Mouse (Mus musculus) forebrain, postnatal 0 days (tissue): ENCODE measurements around the gene Ubtf. TPM values are rescaled to one million over a fixed set of nuclear protein-coding genes. Genes with fewer than 3 reads are reported as not detected.

Source experiments
- ATAC-seq: fragments of 200-750 bp; cut with Nextera tagmentation; 2 replicates; pipeline ENCODE4 v1.8.0; 2017; ENCODE audit warnings: mild to moderate bottlenecking, moderate library complexity
- DNase-seq: peaks from one replicate; pipeline ENCODE4 v3.0.0-alpha.2; 2015
- H3K27ac ChIP-seq: fragments of 300-500 bp; sonication (generic); 2 replicates; pipeline ENCODE4 v1.5.1; 2014; ENCODE audit warnings: low read depth, mild to moderate bottlenecking, antibody characterized with exemption, low read length, moderate library complexity, mixed read lengths
- H3K27me3 ChIP-seq: fragments of 300-500 bp; sonication (generic); 2 replicates; pipeline ENCODE4 v1.6.1; 2014; ENCODE audit warnings: mild to moderate bottlenecking, low read length, mixed read lengths; ENCODE audit not compliant: insufficient read depth
- H3K36me3 ChIP-seq: fragments of 300-500 bp; sonication (generic); 2 replicates; pipeline ENCODE4 v1.6.1; 2014; ENCODE audit warnings: mild to moderate bottlenecking, moderate library complexity; ENCODE audit not compliant: insufficient read depth
- H3K4me1 ChIP-seq: fragments of 300-500 bp; sonication (generic); 2 replicates; pipeline ENCODE4 v1.6.1; 2014; ENCODE audit warnings: antibody characterized with exemption; ENCODE audit not compliant: insufficient read depth
- H3K4me2 ChIP-seq: fragments of 300-500 bp; sonication (generic); 2 replicates; pipeline ENCODE4 v1.6.1; 2014; ENCODE audit warnings: low read depth, mild to moderate bottlenecking, moderate library complexity
- H3K4me3 ChIP-seq: fragments of 300-500 bp; sonication (generic); 2 replicates; pipeline ENCODE4 v1.5.1; 2014; ENCODE audit warnings: low read depth, low read length, mixed read lengths
- H3K9ac ChIP-seq: fragments of 300-500 bp; sonication (generic); 2 replicates; pipeline ENCODE4 v1.6.1; 2014; ENCODE audit warnings: mild to moderate bottlenecking
- H3K9me3 ChIP-seq: fragments of 300-500 bp; sonication (generic); 2 replicates; pipeline ENCODE4 v1.6.1; 2016; ENCODE audit warnings: low read length
- CTCF ChIP-seq: sonication (generic); IDR thresholded peaks from 2 replicates; pipeline ENCODE4 v1.5.1; 2016; ENCODE audit warnings: antibody characterized with exemption, control low read depth, low read depth
- WGBS: fragments of 180-500 bp; shearing (Covaris S2); extraction: QIAGEN DNeasy Blood & Tissue Kit; methylation state at CpG from one replicate; pipeline ENCODE4 v1.1.7; 2014; 5-methylcytosine and 5-hydroxymethylcytosine counted together
- polyA plus RNA-seq: library from polyadenylated mRNA; unstranded; fragments of >200 nt; fragmentation: Nextera tagmentation; extraction: Ambion mirVana; gene quantifications from 2 replicates; pipeline ENCODE4 v1.2.1, GENCODE M21; 2015
- total RNA-seq: library from RNA; depleted of rRNA; stranded (reverse); fragments of >200 nt; gene quantifications from 2 replicates; pipeline ENCODE4 v1.2.3, GENCODE M21; 2014

Ubtf gene
- total and polyA plus RNA-seq, 2 experiments from 2014 or later = 78.7 to 94.3 TPM

DNA sequence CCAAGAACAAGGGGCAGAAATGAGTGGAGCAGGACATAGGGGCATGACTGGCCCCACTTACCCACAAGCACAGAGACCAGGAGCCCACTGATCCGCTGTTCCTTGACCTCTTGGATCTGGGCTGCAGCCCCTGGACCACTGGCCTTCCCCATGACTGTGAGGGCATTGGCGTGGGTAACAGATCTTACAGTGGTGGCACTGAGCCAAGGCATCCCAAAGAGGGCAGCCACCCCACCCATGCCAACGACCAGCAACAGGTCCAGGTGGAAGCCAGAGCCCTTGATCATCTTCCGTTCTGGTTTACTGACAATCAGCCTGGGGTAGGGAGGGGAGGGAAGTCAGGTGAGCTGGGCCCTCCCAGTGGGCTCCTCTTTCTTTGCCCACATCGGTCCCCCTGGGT lies 32.8 kb upstream of the Ubtf start:
- no peak overlapping the region for H3K4me2 ChIP-seq
- no peak overlapping the region for H3K4me3 ChIP-seq
- no peaks in the 10 kb centered on the region for H3K36me3 ChIP-seq
- no peaks in the 10 kb centered on the region for H3K4me1 ChIP-seq
- no peak overlapping the region for H3K27ac ChIP-seq
- DNase-seq = no peak
- no peak for ATAC-seq
- WGBS = 55% methylated on average over 5 of the region's 5 CpGs
- H3K27me3 ChIP-seq = 0 out of 2 replicates have a peak, but pooled peaks cover 4% of the 10 kb centered on the region
- H3K9ac ChIP-seq = no peak overlapping the region
- TF ChIP-seq CTCF = no peak
- H3K9me3 ChIP-seq = no peaks in the 10 kb centered on the region

DNA sequence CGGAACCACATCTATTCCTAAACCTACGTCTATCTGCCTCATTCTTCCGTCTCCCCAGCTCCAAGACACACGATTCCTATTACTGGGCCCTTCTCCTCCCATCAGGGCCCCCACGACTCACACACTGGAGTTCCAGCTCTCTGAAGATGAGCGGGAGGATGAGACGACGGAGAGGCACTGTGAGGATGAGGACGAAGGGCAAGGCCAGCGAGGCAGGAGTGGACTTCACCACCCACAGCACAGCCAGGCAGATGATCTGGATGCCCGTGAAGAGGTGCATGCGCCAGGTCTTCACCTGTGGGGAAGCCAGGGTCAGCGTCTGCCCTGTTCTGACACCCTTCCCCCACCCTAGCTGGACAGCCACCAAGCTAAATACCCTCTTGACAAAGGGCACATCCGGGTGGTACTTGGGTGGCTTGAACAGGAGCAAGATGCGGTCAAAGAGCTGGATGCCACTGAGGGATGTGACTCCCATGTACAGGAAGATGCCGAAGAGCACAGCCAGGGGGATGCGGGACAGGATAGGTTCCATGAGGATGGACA lies 31.5 kb upstream of the Ubtf start:
- ATAC-seq (no peak), DNase-seq (no peak)
- Histone ChIP-seq H3K4me1 (no peaks in the 10 kb centered on the region), H3K9me3 (no peaks in the 10 kb centered on the region), H3K27ac (no peak overlapping the region), H3K4me3 (no peak overlapping the region), H3K9ac (no peak overlapping the region), H3K27me3 (0 out of 2 replicates have a peak, but pooled peaks cover 4% of the 10 kb centered on the region), H3K36me3 (no peaks in the 10 kb centered on the region), H3K4me2 (no peak overlapping the region)
- 87% methylated on average over 17 of the region's 17 CpGs for WGBS
- TF ChIP-seq CTCF = no peak

DNA sequence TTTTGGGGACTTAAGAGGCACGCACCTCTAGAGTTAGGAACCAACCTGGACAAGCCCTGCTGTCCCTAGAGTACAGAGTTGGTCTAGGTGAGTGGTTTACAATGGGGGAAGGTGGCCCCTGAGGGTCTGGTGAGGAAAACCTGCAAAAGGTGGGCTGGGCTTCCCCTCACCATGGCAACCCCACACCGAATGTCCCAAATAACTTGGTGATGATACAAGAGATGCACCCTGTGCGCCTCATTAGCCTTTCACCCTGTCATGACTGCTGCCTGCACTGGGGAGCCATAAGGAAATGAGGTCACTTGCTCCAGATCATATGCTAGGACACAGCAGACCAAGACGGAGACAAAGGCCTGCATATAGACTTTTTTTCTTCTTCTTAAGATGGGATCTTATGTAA lies 30.9 kb upstream of the Ubtf start:
- Histone ChIP-seq H3K9ac (no peak overlapping the region), H3K27me3 (0 out of 2 replicates have a peak, but pooled peaks cover 4% of the 10 kb centered on the region), H3K27ac (no peak overlapping the region), H3K4me2 (no peak overlapping the region), H3K36me3 (no peaks in the 10 kb centered on the region), H3K4me1 (no peaks in the 10 kb centered on the region), H3K4me3 (no peak overlapping the region), H3K9me3 (no peaks in the 10 kb centered on the region)
- 88% methylated on average over 4 of the region's 4 CpGs for WGBS
- DNase-seq = no peak
- ATAC-seq = no peak
- no peak for TF ChIP-seq CTCF

DNA sequence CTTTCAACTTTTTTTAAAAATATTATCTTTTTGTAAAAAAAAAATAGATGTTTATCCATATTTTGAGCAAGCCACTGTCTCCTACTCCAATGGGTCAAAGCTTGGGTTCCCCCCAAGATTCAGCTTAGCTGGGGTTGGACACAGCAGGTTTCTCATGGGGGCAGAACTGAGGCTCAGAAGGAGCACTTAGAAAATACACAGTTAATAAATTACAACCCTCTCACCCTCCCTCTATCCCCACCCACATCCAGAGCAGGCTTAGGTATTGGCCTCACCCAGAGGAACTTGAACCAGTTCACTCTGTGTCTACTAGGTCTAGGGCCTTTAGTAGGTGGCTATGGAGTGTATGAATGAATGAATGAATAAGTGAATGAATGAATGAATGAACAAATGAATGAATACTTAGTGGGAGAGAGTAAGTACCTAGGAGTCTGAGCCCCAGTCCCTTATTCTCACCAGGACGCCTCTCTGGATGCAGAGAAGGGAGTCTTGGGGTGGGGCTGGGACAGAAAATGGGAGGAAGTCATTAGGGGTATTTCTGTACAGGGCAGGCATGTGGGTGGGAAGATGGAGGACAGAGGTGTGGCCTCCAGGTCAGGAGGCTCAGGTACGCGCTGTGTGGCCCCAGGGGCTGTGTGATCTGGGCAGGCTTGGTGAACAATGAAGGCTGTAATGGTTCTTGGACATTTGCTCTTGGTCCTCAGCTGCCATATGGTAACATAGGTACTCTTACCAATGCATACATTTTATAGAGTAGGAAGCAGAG lies 29.8 kb upstream of the Ubtf start:
- no peak overlapping the region for H3K4me3 ChIP-seq
- WGBS = 94% methylated on average over 3 of the region's 3 CpGs
- no peak overlapping the region for H3K27ac ChIP-seq
- no peaks in the 10 kb centered on the region for H3K4me1 ChIP-seq
- ATAC-seq (no peak), DNase-seq (no peak)
- 0 out of 2 replicates have a peak, but pooled peaks cover 4% of the 10 kb centered on the region for H3K27me3 ChIP-seq
- no peak overlapping the region for H3K9ac ChIP-seq
- no peak for TF ChIP-seq CTCF
- no peaks in the 10 kb centered on the region for H3K36me3 ChIP-seq
- no peaks in the 10 kb centered on the region for H3K9me3 ChIP-seq
- H3K4me2 ChIP-seq = no peak overlapping the region

DNA sequence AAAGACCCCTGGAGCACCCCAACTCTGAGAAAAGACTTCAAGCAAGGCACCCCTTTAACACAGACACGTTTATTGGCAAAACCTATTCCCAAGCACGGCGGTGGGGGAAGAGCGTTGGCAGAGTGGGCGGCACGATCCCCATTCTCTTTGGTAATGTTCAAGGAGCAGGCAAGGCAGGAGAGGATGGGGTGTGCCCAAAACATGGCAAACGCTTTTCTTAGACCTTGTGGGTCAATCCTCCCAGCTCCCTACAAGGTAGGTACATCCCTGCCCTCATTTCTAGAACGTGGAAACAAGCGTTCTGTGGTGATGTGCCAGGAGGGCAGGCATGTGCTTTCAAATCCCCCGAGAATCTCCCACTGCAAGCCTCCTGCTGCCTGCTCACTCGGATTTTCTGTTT lies 29.2 kb upstream of the Ubtf start:
- 80% methylated on average over 11 of the region's 11 CpGs for WGBS
- Histone ChIP-seq H3K4me2 (no peak overlapping the region), H3K9me3 (no peaks in the 10 kb centered on the region), H3K36me3 (no peaks in the 10 kb centered on the region), H3K27ac (no peak overlapping the region), H3K9ac (no peak overlapping the region), H3K4me1 (no peaks in the 10 kb centered on the region), H3K4me3 (no peak overlapping the region), H3K27me3 (0 out of 2 replicates have a peak, but pooled peaks cover 4% of the 10 kb centered on the region)
- no peak for DNase-seq
- ATAC-seq = no peak
- no peak for TF ChIP-seq CTCF

DNA sequence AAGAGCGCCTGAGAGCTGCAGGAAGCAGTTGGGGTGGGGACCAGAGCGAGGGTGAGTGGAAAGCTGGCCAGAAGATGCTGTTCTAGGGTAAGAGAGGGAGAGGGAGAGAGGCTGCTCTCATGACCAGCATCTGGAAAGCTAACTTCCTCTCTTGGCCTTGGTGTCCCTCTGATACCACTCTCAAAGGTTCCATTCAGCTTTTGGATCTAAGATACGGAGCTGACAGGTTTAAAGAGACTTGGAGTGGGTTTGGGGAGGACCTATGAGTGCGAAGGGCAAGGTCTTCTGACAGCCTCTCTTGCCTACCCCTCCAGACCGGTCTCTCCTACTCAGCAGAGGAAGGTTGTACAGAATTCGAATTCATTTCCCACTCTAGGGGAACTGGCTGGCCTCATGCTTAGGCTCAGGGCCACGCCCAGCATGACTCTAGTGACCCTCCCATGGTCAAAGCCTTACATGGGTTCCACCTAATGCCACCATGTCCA lies 28.6 kb upstream of the Ubtf start:
- H3K27ac ChIP-seq = no peak overlapping the region
- H3K4me1 ChIP-seq = no peaks in the 10 kb centered on the region
- 0 out of 2 replicates have a peak, but pooled peaks cover under 1% of the 10 kb centered on the region for H3K27me3 ChIP-seq
- no peaks in the 10 kb centered on the region for H3K9me3 ChIP-seq
- DNase-seq (no peak), ATAC-seq (no peak)
- H3K4me3 ChIP-seq = no peak overlapping the region
- H3K36me3 ChIP-seq = no peaks in the 10 kb centered on the region
- no peak overlapping the region for H3K4me2 ChIP-seq
- 96% methylated on average over 7 of the region's 7 CpGs for WGBS
- H3K9ac ChIP-seq = no peak overlapping the region
- TF ChIP-seq CTCF = no peak

DNA sequence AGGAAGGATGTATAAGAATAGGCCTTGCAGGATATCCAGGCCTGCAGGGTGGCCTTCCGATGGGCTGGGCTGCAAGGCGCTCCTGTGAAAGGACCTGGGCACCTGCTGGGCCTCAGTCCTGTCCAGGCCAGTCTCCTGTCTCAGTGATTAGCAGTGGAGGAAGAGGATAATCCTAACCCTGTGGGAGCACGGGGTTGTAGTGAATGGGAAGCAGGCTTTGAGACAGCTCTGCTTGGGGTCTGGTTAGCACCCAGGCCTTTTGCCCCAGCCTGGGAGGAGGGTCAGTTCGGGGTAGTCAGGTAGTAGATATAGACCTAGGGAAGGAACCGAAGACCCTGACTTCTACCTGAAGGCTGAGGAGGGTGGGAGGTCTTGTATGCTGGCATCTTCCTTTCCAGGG lies 28.1 kb upstream of the Ubtf start:
- Histone ChIP-seq H3K9me3 (no peaks in the 10 kb centered on the region), H3K27ac (no peak overlapping the region), H3K27me3 (no peaks in the 10 kb centered on the region), H3K4me1 (no peaks in the 10 kb centered on the region), H3K4me2 (no peak overlapping the region), H3K4me3 (no peak overlapping the region), H3K9ac (no peak overlapping the region), H3K36me3 (no peaks in the 10 kb centered on the region)
- 57% methylated on average over 5 of the region's 5 CpGs for WGBS
- ATAC-seq (no peak), DNase-seq (no peak)
- no peak for TF ChIP-seq CTCF
